Mouse (Mus musculus) gastrocnemius, adult 8-10 months (tissue): ENCODE results near the gene Abca15. TPM values are rescaled to one million over a fixed set of nuclear protein-coding genes. Genes with fewer than 3 reads are reported as not detected.
"Not testable (repeated sequence)": the region's sequence is repeated elsewhere in the genome, so short reads cannot be mapped to it uniquely, and the experiment has no call there.

ENCODE experiments used
- DNase-seq, 2 experiments: peaks; one replicate each; pipeline ENCODE4 v3.0.0; 2022; ENCODE audit warnings: low spot score in 2 of 2
- total RNA-seq, 4 experiments: library from RNA; stranded (reverse); gene quantifications; 2 replicates each; pipeline ENCODE4 v1.2.4; 2022

The Abca15 gene
- total RNA-seq, result not detected

DNA sequence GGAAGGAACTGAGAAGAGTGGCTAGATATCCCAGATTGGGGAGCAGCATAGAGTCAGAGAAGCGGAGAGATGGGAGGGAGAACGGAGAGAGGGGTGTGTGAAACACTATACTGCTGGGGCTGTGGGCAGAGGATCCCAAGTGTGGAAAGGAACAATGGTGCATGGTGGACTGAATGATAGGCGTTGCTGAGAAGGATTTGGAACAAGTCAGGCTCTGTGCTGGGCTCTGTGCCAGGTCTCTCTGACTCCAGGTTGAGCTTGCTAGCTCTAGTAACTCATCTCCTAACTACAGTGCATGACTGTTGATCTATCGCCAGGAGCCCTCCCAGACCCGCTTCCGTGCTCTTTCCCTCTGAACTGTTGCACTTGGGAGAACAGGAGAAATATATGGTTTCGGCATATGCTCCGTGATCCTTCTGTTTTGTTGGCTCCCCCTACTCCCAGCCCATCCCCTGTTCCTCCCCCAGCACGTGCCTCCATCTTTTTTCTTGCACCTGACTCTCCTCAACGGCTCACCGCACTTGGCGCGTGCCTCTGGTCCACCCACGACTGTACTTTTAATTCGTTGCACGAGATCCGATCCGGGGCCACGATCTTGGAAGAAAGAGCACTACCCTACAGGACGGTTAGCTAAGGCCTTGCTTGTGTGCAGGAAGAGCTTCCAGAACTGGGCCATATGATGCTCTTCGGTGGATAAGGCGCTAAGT is at the start of gene Abca15:
Abca15 (plus strand) TSS at position 584 of the 707 bp plus-strand sequence.
- no peak for DNase-seq

DNA sequence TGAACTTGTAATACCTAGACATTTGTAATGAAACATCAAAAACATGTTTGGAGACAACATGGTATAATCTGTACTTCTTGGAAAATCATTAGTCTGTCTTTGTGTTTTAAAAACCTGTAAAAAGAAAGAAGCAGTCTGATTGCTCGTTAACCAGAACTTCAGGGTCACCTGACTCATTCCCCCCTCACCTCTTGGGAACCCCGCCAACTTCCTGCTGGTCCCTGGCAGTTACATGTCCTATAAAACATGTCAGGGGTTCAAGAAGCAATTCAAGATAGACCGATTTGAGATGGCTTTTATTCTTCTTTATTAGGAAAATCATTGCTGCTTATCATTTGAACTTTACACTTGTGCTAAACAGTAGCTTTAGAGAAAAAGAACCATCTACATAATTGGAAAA is 43.2 kb upstream of the Abca15 start:
- DNase-seq, result no peak

DNA sequence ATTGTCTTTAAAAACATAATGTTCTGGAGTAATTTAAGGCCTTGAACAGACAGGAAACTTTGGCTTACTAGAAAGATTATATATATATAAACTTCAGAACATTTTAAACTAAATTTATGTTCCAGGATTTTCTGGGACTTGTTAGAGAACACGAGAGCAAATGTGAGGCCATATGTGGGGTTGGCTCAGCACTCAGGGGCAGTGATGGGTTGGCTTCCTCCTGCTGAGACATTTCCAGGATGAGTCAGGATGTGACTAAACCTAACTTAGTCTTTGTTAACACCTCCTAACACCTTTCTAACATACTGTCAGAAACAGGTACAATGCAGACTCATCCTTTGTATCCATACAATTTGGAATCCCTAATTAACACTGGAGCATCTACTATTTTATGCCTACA is 12.4 kb upstream of the Abca15 start:
- no peak for DNase-seq

DNA sequence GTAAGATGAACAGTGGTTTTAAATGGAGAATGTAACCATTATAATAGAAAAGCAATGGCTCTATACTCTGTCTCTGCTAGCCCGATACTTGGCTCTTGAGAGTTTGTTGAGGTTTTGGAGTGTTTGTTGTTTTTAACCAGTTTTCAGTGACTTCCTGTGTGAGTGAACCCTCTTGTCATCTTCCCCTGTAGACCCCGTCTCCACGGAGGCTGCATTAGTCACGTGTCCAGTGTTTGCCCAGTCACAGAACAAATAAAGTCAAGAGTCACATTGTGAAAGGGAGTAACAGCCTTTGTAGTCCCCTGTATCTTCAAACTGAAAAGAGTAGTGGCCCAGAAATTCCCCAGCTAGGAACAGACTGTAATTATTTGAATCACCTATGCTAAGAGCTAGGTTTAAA is 5.5 kb upstream of the Abca15 start:
- DNase-seq, result no peak

- not testable (repeated sequence) for DNase-seq
Measured at GRCm38 (mm10) chr7:120325911-120326310, 2.6 kb upstream of the Abca15 start.

DNA sequence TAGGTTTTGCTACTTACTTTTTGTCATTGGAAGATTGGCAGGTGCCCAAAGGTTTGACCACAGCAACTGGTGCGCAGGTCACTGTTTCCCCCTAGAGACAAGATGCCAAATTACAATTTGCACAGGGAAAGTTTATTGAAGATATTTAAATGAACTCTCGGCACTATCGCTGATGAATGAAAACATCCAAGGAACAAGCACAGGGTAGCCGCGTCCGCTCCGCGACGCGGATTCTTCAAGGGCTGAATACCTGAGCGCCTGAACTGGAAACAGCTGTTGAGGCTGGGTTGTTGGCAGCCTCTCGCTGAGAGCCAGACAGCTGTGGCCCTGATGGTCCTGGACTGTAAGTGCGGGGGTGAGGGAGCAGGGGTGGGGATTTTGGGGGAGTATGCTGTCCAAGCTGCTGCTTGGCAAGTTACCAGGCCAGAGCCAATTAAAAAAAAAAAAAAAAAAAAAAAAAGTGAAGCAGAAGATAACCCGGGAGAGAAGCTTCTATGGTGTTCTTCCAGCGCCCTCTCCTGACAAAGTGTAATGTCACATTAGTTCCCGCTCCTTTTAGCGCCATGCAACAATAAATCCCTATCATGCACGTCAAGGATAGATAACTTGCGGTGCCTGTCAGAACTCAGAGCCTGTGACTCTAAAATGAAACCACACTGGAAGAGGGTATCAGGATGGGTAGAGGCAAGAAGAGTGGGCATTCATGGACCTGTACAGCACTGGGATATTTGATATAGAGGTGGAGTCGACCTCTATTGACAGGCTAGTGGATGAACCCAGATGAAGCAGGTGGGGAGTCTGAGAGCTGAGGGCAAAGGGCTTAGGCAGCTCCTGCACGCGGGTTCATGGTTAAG is 1.0 kb upstream of the Abca15 start:
- no peak for DNase-seq

- no peak for DNase-seq
Measured at GRCm38 (mm10) chr7:120361159-120361558, 32.7 kb downstream of the Abca15 start.

- DNase-seq, result no peak
Measured at GRCm38 (mm10) chr7:120409447-120409846, 81.0 kb downstream of the Abca15 start, which contains the start of gene Abca16. TSS of gene Abca16 (plus strand) at chr7:120409647.

GRCm38 (mm10) chr7:120412391-120412790 is 83.9 kb downstream of the Abca15 start:
- no peak for DNase-seq

DNA sequence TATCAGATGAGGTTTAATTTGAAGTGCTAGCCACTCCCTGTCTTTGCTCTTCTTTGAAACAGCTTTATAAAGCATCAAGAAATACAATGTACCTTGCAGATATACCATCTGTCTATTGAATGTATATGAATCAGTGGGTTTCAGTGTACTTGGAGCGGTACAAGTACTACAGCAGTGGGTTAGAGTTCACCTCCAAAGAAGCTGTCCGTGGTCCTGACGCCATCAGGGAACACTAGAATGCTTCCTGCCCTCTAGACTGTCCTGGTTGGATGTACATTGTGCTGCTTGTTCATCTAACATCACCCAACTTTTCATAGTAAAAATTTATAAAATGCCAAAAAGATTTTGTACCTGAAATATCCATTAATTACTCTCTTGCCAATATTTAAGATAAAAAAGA is 98.2 kb downstream of the Abca15 start:
- no peak for DNase-seq

DNA sequence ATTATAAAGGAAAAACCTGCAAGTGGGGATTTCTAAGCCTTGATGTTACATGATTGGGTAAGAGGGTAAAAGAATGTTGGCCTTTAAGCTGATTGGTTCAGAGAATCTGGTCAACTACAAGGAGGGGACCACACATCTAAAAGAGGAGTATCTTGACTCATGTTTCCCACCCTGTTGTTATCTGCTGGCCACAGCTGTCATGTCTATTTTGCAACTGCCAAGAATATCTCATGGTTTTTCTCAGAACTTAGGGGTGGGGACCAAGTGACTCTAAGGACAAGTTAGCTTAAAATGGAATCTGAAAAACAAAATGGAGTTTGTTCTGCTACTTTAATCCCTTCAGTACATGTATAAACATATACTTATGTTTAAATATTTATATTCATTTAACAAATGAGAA is 103.0 kb downstream of the Abca15 start:
- no peak for DNase-seq

Other genes with a start within 250 kb of the Abca15 start
- under 1 TPM; 0.02 to 0.08 (median 0.04) TPM for gene Dnah3, start 233.4 kb upstream of the Abca15 start, total RNA-seq
- gene Tmem159, start 226.3 kb upstream of the Abca15 start, total RNA-seq, result 10 to 100 TPM in 3 of 4 experiments, 1 to 10 TPM in 1; 9.0 to 14.5 (median 12.6) TPM
- under 1 TPM in 3 of 4 experiments, not detected in 1; 0.20 to 0.31 (median 0.29) TPM for gene Zp2, start 183.4 kb upstream of the Abca15 start, total RNA-seq
- under 1 TPM in 2 of 4 experiments, not detected in 2; 0.11 to 0.18 TPM for gene Anks4b, start 154.8 kb upstream of the Abca15 start, total RNA-seq
- 1 to 10 TPM; 2.8 to 4.6 (median 3.7) TPM for gene Crym, start 126.6 kb upstream of the Abca15 start, total RNA-seq
- not detected for gene Abca14, start 124.7 kb upstream of the Abca15 start, total RNA-seq
- gene Abca16, start 81.0 kb downstream of the Abca15 start, total RNA-seq, result not detected